Mouse (Mus musculus) heart, embryonic 11.5 days (tissue): ENCODE results near the gene Gsn. TPM values are rescaled to one million over a fixed set of nuclear protein-coding genes. Genes with fewer than 3 reads are reported as not detected.

Experiments
- ATAC-seq: fragments of 200-750 bp; cut with Nextera tagmentation; replicated peaks from 2 replicates; pipeline ENCODE4 v1.8.0; 2017; ENCODE audit warnings: moderate library complexity; ENCODE audit not compliant: insufficient number of reproducible peaks, low FRiP score, low TSS enrichment
- H3K27ac ChIP-seq: fragments of 300-500 bp; sonication (generic); 2 replicates; pipeline ENCODE4 v1.5.1; 2014; ENCODE audit warnings: mild to moderate bottlenecking, low read depth, low read length
- H3K27me3 ChIP-seq: fragments of 300-500 bp; sonication (generic); 2 replicates; pipeline ENCODE4 v1.6.1; 2014; ENCODE audit warnings: mild to moderate bottlenecking, low read length, mixed read lengths; ENCODE audit not compliant: control insufficient read depth, insufficient read depth
- H3K36me3 ChIP-seq: fragments of 300-500 bp; sonication (generic); 2 replicates; pipeline ENCODE4 v1.6.1; 2014; ENCODE audit warnings: mild to moderate bottlenecking, low read length, moderate library complexity, mixed read lengths; ENCODE audit not compliant: control insufficient read depth, insufficient read depth
- H3K4me1 ChIP-seq: fragments of 300-500 bp; sonication (generic); 2 replicates; pipeline ENCODE4 v1.6.1; 2014; ENCODE audit warnings: low read length; ENCODE audit not compliant: control insufficient read depth, insufficient read depth
- H3K4me2 ChIP-seq: fragments of 300-500 bp; sonication (generic); 2 replicates; pipeline ENCODE4 v1.6.1; 2014; ENCODE audit warnings: mild to moderate bottlenecking, moderate library complexity
- H3K4me3 ChIP-seq: fragments of 300-500 bp; sonication (generic); 2 replicates; pipeline ENCODE4 v1.5.1; 2014; ENCODE audit warnings: low read depth, low read length
- H3K9ac ChIP-seq: fragments of 300-500 bp; sonication (generic); 2 replicates; pipeline ENCODE4 v1.6.1; 2014; ENCODE audit warnings: mild to moderate bottlenecking, low read depth, low read length, moderate library complexity
- H3K9me3 ChIP-seq: fragments of 300-500 bp; sonication (generic); replicated peaks from 2 replicates; pipeline ENCODE4 v1.6.1; 2016; ENCODE audit warnings: low read length; ENCODE audit not compliant: control insufficient read depth
- WGBS: fragments of 180-500 bp; shearing (Covaris S2); extraction: QIAGEN DNeasy Blood & Tissue Kit; methylation state at CpG from one replicate; pipeline ENCODE4 v1.1.7; 2014; ENCODE audit not compliant: insufficient replicate concordance; 5-methylcytosine and 5-hydroxymethylcytosine counted together
- polyA plus RNA-seq: library from polyadenylated mRNA; unstranded; fragments of >200 nt; fragmentation: Nextera tagmentation; extraction: Ambion mirVana; gene quantifications from 2 replicates; pipeline ENCODE4 v1.2.1, GENCODE M21; 2014

Gene Gsn
- polyA plus RNA-seq, 1 experiment from 2014 or later: 116 TPM

- Histone ChIP-seq H3K4me3 (no peak overlapping the region), H3K9me3 (no peaks in the 10 kb centered on the region), H3K27me3 (no peaks in the 10 kb centered on the region), H3K36me3 (no peaks in the 10 kb centered on the region), H3K4me1 (0 out of 2 replicates have a peak, but pooled peaks cover 3% of the 10 kb centered on the region), H3K9ac (no peak overlapping the region), H3K27ac (no peak overlapping the region), H3K4me2 (no peak overlapping the region)
- ATAC-seq: no peak
- WGBS: 84% methylated on average over 2 of the region's 2 CpGs
These were observed 39.5 kb upstream of the Gsn start for GRCm38 (mm10) chr2:35216701-35217100.

DNA sequence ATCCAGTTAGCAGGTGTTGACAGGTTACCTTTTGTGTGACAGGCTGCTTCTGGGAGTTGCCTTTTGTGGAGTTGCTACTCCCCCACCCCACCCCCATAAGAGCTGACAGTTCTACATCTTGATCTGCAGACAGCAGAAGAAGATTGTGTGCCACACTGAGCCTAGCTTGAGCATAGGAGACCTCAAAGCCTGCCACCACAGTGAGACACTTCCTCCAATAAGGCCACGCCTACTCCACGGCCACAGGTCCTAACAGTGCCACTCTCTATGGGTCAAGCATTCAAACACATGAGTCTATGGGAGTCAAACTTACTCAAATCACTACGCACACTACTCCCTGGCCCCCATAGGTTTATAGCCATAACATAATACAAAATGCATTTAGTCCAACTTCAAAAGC, 37.4 kb upstream of the Gsn start:
- Histone ChIP-seq H3K4me3 (no peak overlapping the region), H3K9ac (no peak overlapping the region), H3K4me1 (0 out of 2 replicates have a peak, but pooled peaks cover 3% of the 10 kb centered on the region), H3K36me3 (no peaks in the 10 kb centered on the region), H3K9me3 (no peaks in the 10 kb centered on the region), H3K27ac (no peak overlapping the region), H3K4me2 (no peak overlapping the region), H3K27me3 (no peaks in the 10 kb centered on the region)
- 90% methylated on average over 3 of the region's 3 CpGs for WGBS
- ATAC-seq: no peak

GRCm38 (mm10) chr2:35222822-35223391, 33.3 kb upstream of the Gsn start:
- Histone ChIP-seq H3K36me3 (no peaks in the 10 kb centered on the region), H3K4me1 (no peaks in the 10 kb centered on the region), H3K27ac (no peak overlapping the region), H3K9ac (no peak overlapping the region), H3K27me3 (no peaks in the 10 kb centered on the region), H3K4me3 (no peak overlapping the region), H3K4me2 (no peak overlapping the region), H3K9me3 (no peaks in the 10 kb centered on the region)
- 75% methylated on average over 6 of the region's 6 CpGs for WGBS
- ATAC-seq: no peak

GRCm38 (mm10) chr2:35224285-35224684, 31.9 kb upstream of the Gsn start:
- no peak overlapping the region for H3K4me2 ChIP-seq
- 86% methylated on average over 15 of the region's 15 CpGs for WGBS
- no peaks in the 10 kb centered on the region for H3K27me3 ChIP-seq
- no peaks in the 10 kb centered on the region for H3K36me3 ChIP-seq
- no peak overlapping the region for H3K9ac ChIP-seq
- H3K27ac ChIP-seq: no peak overlapping the region
- H3K9me3 ChIP-seq: no peaks in the 10 kb centered on the region
- no peak for ATAC-seq
- no peak overlapping the region for H3K4me3 ChIP-seq
- no peaks in the 10 kb centered on the region for H3K4me1 ChIP-seq

DNA sequence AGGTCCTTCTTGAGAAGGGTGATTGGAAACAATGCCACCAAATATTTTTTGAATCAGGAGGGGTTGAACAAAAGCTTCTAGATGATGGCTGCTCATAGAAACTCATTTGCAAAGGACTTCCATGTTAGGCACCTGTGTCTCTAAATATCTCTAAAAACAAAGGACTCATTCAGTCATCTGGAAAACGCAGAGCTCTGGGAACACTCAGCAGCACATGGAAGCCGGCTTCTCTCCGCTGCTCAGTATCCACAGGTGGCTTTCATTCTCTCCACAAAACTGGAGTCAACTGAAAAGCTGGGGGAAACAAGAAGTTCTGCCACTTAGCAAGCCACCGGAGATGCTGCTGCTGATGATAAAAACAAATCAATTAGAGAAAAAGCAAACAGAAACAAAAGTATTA, 28.0 kb upstream of the Gsn start:
- H3K27ac ChIP-seq: no peak overlapping the region
- 51% methylated on average over 4 of the region's 4 CpGs for WGBS
- ATAC-seq: no peak
- H3K4me1 ChIP-seq: peaks cover 12% of the 10 kb centered on the region
- H3K4me2 ChIP-seq: no peak overlapping the region
- H3K4me3 ChIP-seq: no peak overlapping the region
- no peaks in the 10 kb centered on the region for H3K9me3 ChIP-seq
- H3K27me3 ChIP-seq: no peaks in the 10 kb centered on the region
- H3K36me3 ChIP-seq: no peaks in the 10 kb centered on the region
- H3K9ac ChIP-seq: no peak overlapping the region

DNA sequence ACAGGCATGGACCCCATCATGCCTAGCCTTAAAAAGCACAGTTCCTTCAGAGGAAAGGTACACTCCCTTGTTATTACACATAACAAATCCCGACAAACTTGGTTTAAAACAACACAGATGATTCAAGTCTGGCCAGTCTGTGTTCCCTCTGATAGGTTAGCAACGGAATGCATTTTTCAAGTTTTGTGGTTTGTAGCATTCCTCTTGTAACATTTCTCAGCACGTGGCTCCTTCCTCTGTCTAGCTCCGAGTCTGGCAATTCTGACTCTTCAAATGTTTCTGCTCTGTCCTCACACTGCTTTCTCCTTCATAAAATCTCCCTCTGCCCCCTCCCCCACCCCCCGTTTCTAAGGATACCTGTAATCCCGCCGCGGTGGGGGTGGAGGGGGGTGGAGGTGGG, 26.0 kb upstream of the Gsn start:
- Histone ChIP-seq H3K27me3 (no peaks in the 10 kb centered on the region), H3K9ac (no peak overlapping the region), H3K4me2 (no peak overlapping the region), H3K4me1 (peaks cover 21% of the 10 kb centered on the region), H3K9me3 (no peaks in the 10 kb centered on the region), H3K4me3 (no peak overlapping the region), H3K36me3 (no peaks in the 10 kb centered on the region), H3K27ac (no peak overlapping the region)
- ATAC-seq: no peak
- 23% methylated on average over 8 of the region's 8 CpGs for WGBS

GRCm38 (mm10) chr2:35231871-35232270, 24.3 kb upstream of the Gsn start:
- no peak overlapping the region for H3K4me3 ChIP-seq
- no peaks in the 10 kb centered on the region for H3K9me3 ChIP-seq
- WGBS: 29% methylated on average over 2 of the region's 2 CpGs
- peaks cover 21% of the 10 kb centered on the region for H3K4me1 ChIP-seq
- no peaks in the 10 kb centered on the region for H3K27me3 ChIP-seq
- no peaks in the 10 kb centered on the region for H3K36me3 ChIP-seq
- H3K27ac ChIP-seq: no peak overlapping the region
- ATAC-seq: no peak
- H3K9ac ChIP-seq: no peak overlapping the region
- H3K4me2 ChIP-seq: no peak overlapping the region

- no peak for ATAC-seq
- peaks cover 21% of the 10 kb centered on the region for H3K4me1 ChIP-seq
- 58% methylated on average over 17 of the region's 17 CpGs for WGBS
- no peaks in the 10 kb centered on the region for H3K27me3 ChIP-seq
- no peaks in the 10 kb centered on the region for H3K36me3 ChIP-seq
- H3K9ac ChIP-seq: no peak overlapping the region
- no peaks in the 10 kb centered on the region for H3K9me3 ChIP-seq
- H3K4me3 ChIP-seq: no peak overlapping the region
- H3K27ac ChIP-seq: peak overlapping the region; percentile 32; the same call in 1 of the 2 replicates
- H3K4me2 ChIP-seq: no peak overlapping the region
These were observed 23.4 kb upstream of the Gsn start for GRCm38 (mm10) chr2:35232595-35233445.

DNA sequence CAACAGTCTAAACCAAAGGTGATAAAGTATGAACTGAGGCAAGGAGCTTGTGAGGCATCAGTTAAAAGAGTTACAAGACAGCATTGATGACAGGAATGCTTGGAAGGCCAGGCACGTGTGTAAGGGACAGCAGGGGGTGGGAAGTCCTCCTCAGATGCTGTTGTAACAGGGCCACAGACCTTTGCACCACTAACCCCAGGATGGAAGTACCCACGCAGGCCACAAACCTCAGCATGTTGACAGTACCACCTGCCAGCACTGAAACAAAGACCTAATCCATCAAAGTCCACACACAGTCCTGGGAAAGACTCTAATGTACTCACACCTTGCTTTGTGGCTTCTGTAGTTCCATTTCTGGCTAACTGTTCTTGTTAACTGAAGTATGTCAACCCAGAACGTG, 22.3 kb upstream of the Gsn start:
- Histone ChIP-seq H3K9ac (no peak overlapping the region), H3K9me3 (no peaks in the 10 kb centered on the region), H3K4me3 (no peak overlapping the region), H3K4me2 (no peak overlapping the region), H3K27me3 (no peaks in the 10 kb centered on the region), H3K27ac (no peak overlapping the region), H3K4me1 (peaks cover 21% of the 10 kb centered on the region), H3K36me3 (no peaks in the 10 kb centered on the region)
- ATAC-seq: no peak
- 21% methylated on average over 3 of the region's 3 CpGs for WGBS
